Comparison of ENCODE assay signal across 16 mouse cellular contexts in genomic region chr16:19724139-19724538, GRCm38 (mm10). TPM values are rescaled to one million over a fixed set of nuclear protein-coding genes. Genes with fewer than 3 reads are reported as not detected.
DNase-seq lines count a peak whose midpoint lies in the region; ATAC-seq and TF ChIP-seq lines count a peak whose summit lies in the region.
"Not testable (repeated sequence)": the region's sequence is repeated elsewhere in the genome, so short reads cannot be mapped to it uniquely, and the experiment has no call there.
"Had no signal": no experiment of that assay in that cellular context is flagged by ENCODE, and none has a peak within 500 bp of the region (broad histone marks: within the 10 kb centered on the region; RNA-seq: fewer than 3 reads in every experiment).

No protein-coding gene starts in this region.

- TF ChIP-seq POLR2A in limb, embryonic 14.5 days (IDR thresholded peaks at IDR 0.05; ENCODE audit: borderline replicate concordance, extremely low read depth, insufficient read depth, insufficient read length): not testable (repeated sequence)

- not testable (repeated sequence) for H3K36me3 ChIP-seq in hindbrain, embryonic 14.5 days (replicated peaks; ENCODE audit: control insufficient read depth, insufficient read depth); limb, embryonic 14.5 days (ENCODE audit: control insufficient read depth, insufficient read depth, low read length)

- WGBS in hindbrain, embryonic 14.5 days: 44% methylated on average over 2 of the region's 2 CpGs
- 38% methylated on average over 2 of the region's 2 CpGs for WGBS in limb, embryonic 14.5 days

- ATAC-seq in hindbrain, embryonic 14.5 days (ENCODE audit: low FRiP score); limb, embryonic 14.5 days (ENCODE audit: low FRiP score, low read depth): not testable (repeated sequence)
- ATAC-seq in megakaryocyte, adult 5-6 weeks (ENCODE audit: poor library complexity, severe bottlenecking): peak; percentile 70

- DNase-seq in CD4-positive, CD25-positive, alpha-beta regulatory T cell, adult 2 months (ENCODE audit: low read depth, low spot score): peak; percentile 57
- DNase-seq in NIH3T3 (ENCODE audit: low read depth): peak; percentile 15
- peak; percentile 2 for DNase-seq in embryo, embryonic 11 days
- DNase-seq in hindbrain, embryonic 14.5 days (ENCODE audit: low spot score): peak; percentile 53
- peak; percentile 30 for DNase-seq in limb, embryonic 14.5 days (ENCODE audit: low spot score)
- peak; percentile 33 for DNase-seq in retina, postnatal 1 day

- H3K4me3 ChIP-seq in hindbrain, embryonic 14.5 days (replicated peaks; ENCODE audit: low read length); limb, embryonic 14.5 days (replicated peaks; ENCODE audit: low read length): not testable (repeated sequence)

- not testable (repeated sequence) for H3K4me1 ChIP-seq in hindbrain, embryonic 14.5 days (replicated peaks; ENCODE audit: control insufficient read depth, insufficient read depth, low read length); limb, embryonic 14.5 days (ENCODE audit: control insufficient read depth, insufficient read depth, low read length)

- not testable (repeated sequence) for H3K9ac ChIP-seq in hindbrain, embryonic 14.5 days; limb, embryonic 14.5 days (ENCODE audit: low read depth, low read length, severe bottlenecking)

- H3K9me3 ChIP-seq in hindbrain, embryonic 14.5 days (ENCODE audit: control insufficient read depth, low read length); limb, embryonic 14.5 days (ENCODE audit: control insufficient read depth, low read length): not testable (repeated sequence)

- H3K27me3 ChIP-seq in hindbrain, embryonic 14.5 days (ENCODE audit: control insufficient read depth, insufficient read depth, low read length); limb, embryonic 14.5 days (ENCODE audit: control insufficient read depth, insufficient read depth, low read length): not testable (repeated sequence)

- not testable (repeated sequence) for H3K4me2 ChIP-seq in hindbrain, embryonic 14.5 days (replicated peaks); limb, embryonic 14.5 days (replicated peaks; ENCODE audit: low read depth, low read length, severe bottlenecking)

- H3K27ac ChIP-seq in hindbrain, embryonic 14.5 days; limb, embryonic 14.5 days (replicated peaks; ENCODE audit: low read depth, low read length): not testable (repeated sequence)

RNA-seq across cellular contexts. Expression of gene Lamp3, which starts 18.0 kb away (rescaled TPM):
- not detected in 2 replicates for polyA plus RNA-seq in hindbrain, embryonic 14.5 days (2014; fragmentation: Nextera tagmentation; extraction: Ambion mirVana)
- not detected in 2 replicates for polyA plus RNA-seq in limb, embryonic 14.5 days (2012; rRNA removed)
- polyA plus RNA-seq in limb, embryonic 14.5 days (2014; fragmentation: Nextera tagmentation; extraction: Ambion mirVana): 0.07 TPM in 1 of 2 replicates, not detected in the other
- not detected in 2 replicates for total RNA-seq in megakaryocyte, adult 5-6 weeks (2015)
- total RNA-seq in megakaryocyte, adult 5-6 weeks (2017): not detected in 2 replicates
- total RNA-seq: adrenal gland, postnatal 10 days; gastrocnemius, adult 8-10 months; granulocyte monocyte progenitor cell, adult 5-6 weeks; layer of hippocampus, postnatal 14 days had no signal
- polyA plus RNA-seq: forebrain, embryonic 10.5 days; intestine, embryonic 16.5 days; kidney, embryonic 15.5 days; liver, embryonic 15.5 days; neural tube, embryonic 11.5 days had no signal

RNA-seq across cellular contexts. Expression of gene B3gnt5, which starts 35.9 kb away (rescaled TPM):
- polyA plus RNA-seq in hindbrain, embryonic 14.5 days (2014; fragmentation: Nextera tagmentation; extraction: Ambion mirVana): 47.4 and 51.3 TPM in 2 replicates
- 8.6 and 8.8 TPM in 2 replicates for polyA plus RNA-seq in limb, embryonic 14.5 days (2012; rRNA removed)
- polyA plus RNA-seq in limb, embryonic 14.5 days (2014; fragmentation: Nextera tagmentation; extraction: Ambion mirVana): 21.2 and 22.5 TPM in 2 replicates
- total RNA-seq in megakaryocyte, adult 5-6 weeks (2015): 3.4 and 3.6 TPM in 2 replicates
- total RNA-seq in megakaryocyte, adult 5-6 weeks (2017): 3.5 and 5.9 TPM in 2 replicates

Comparison
In these comparisons a context has a peak if more than half of its experiments do, and no peak if none do; other contexts are left out.
1. DNase-seq: peak in every context shown above with its lines; median percentile 57 in CD4-positive, CD25-positive, alpha-beta regulatory T cell, adult 2 months; 53 in hindbrain, embryonic 14.5 days; 33 in retina, postnatal 1 day; 30 in limb, embryonic 14.5 days; 15 in NIH3T3; 2 in embryo, embryonic 11 days.